Mouse (Mus musculus) liver, embryonic 11.5 days (tissue): ENCODE results near the gene Capn8. TPM values are rescaled to one million over a fixed set of nuclear protein-coding genes. Genes with fewer than 3 reads are reported as not detected.

Source experiments
- ATAC-seq: fragments of 200-750 bp; cut with Nextera tagmentation; replicated peaks from 2 replicates; pipeline ENCODE4 v1.8.0; 2017; ENCODE audit warnings: moderate number of reproducible peaks, mild to moderate bottlenecking, moderate TSS enrichment, moderate library complexity; ENCODE audit not compliant: low FRiP score
- DNase-seq: peaks from one replicate; pipeline ENCODE4 v3.0.0-alpha.2; 2017; ENCODE audit warnings: low spot score
- H3K27ac ChIP-seq: fragments of 300-500 bp; sonication (generic); 2 replicates; pipeline ENCODE4 v1.5.1; 2014; ENCODE audit warnings: mild to moderate bottlenecking, low read depth, low read length, control low read depth
- H3K27me3 ChIP-seq: fragments of 300-500 bp; sonication (generic); replicated peaks from 2 replicates; pipeline ENCODE4 v1.6.1; 2014; ENCODE audit warnings: low read length, mixed read lengths; ENCODE audit not compliant: control insufficient read depth, insufficient read depth
- H3K36me3 ChIP-seq: fragments of 300-500 bp; sonication (generic); 2 replicates; pipeline ENCODE4 v1.6.1; 2014; ENCODE audit warnings: mild to moderate bottlenecking, low read length, moderate library complexity, mixed read lengths; ENCODE audit not compliant: control insufficient read depth, insufficient read depth
- H3K4me1 ChIP-seq: fragments of 300-500 bp; sonication (generic); replicated peaks from 2 replicates; pipeline ENCODE4 v1.6.1; 2014; ENCODE audit warnings: low read length, mixed read lengths; ENCODE audit not compliant: control insufficient read depth, insufficient read depth
- H3K4me2 ChIP-seq: fragments of 300-500 bp; sonication (generic); 2 replicates; pipeline ENCODE4 v1.6.1; 2014; ENCODE audit warnings: mild to moderate bottlenecking, control low read depth, moderate library complexity
- H3K4me3 ChIP-seq: fragments of 300-500 bp; sonication (generic); 2 replicates; pipeline ENCODE4 v1.5.1; 2014; ENCODE audit warnings: low read depth, low read length, control low read depth
- H3K9ac ChIP-seq: fragments of 300-500 bp; sonication (generic); 2 replicates; pipeline ENCODE4 v1.6.1; 2014; ENCODE audit warnings: low read depth, low read length, control low read depth
- H3K9me3 ChIP-seq: fragments of 300-500 bp; sonication (generic); 2 replicates; pipeline ENCODE4 v1.6.1; 2016; ENCODE audit warnings: low read length, inconsistent platforms, mixed read lengths; ENCODE audit not compliant: control insufficient read depth
- WGBS: fragments of 180-500 bp; shearing (Covaris S2); extraction: QIAGEN DNeasy Blood & Tissue Kit; methylation state at CpG from one replicate; pipeline ENCODE4 v1.1.7; 2014; 5-methylcytosine and 5-hydroxymethylcytosine counted together
- polyA plus RNA-seq: library from polyadenylated mRNA; unstranded; fragments of >200 nt; fragmentation: Nextera tagmentation; extraction: Ambion mirVana; gene quantifications from 2 replicates; pipeline ENCODE4 v1.2.1, GENCODE M21; 2014

Gene Capn8
- polyA plus RNA-seq, 1 experiment from 2014 or later: not detected

- no peak overlapping the region for H3K4me2 ChIP-seq
- peaks cover 8% of the 10 kb centered on the region for H3K4me1 ChIP-seq
- WGBS: 81% methylated on average over 3 of the region's 3 CpGs
- H3K9me3 ChIP-seq: no peaks in the 10 kb centered on the region
- H3K4me3 ChIP-seq: no peak overlapping the region
- H3K36me3 ChIP-seq: no peaks in the 10 kb centered on the region
- no peak overlapping the region for H3K9ac ChIP-seq
- H3K27me3 ChIP-seq: no peaks in the 10 kb centered on the region
- ATAC-seq: no peak
- no peak for DNase-seq
- no peak overlapping the region for H3K27ac ChIP-seq
Measured at GRCm38 (mm10) chr1:182667281-182667680, 102.5 kb downstream of the Capn8 start.

GRCm38 (mm10) chr1:182669741-182670140 is 104.9 kb downstream of the Capn8 start:
- 80% methylated on average over 11 of the region's 11 CpGs for WGBS
- Histone ChIP-seq H3K36me3 (no peaks in the 10 kb centered on the region), H3K4me1 (peaks cover 8% of the 10 kb centered on the region), H3K4me2 (no peak overlapping the region), H3K27me3 (no peaks in the 10 kb centered on the region), H3K4me3 (no peak overlapping the region), H3K9ac (no peak overlapping the region), H3K9me3 (no peaks in the 10 kb centered on the region), H3K27ac (0 out of 2 replicates have a peak overlapping the region, but pooled peaks have one; percentile 3)
- ATAC-seq (no peak), DNase-seq (no peak)

GRCm38 (mm10) chr1:182670563-182671342 is 105.9 kb downstream of the Capn8 start:
- H3K9ac ChIP-seq: no peak overlapping the region
- no peaks in the 10 kb centered on the region for H3K36me3 ChIP-seq
- H3K4me2 ChIP-seq: no peak overlapping the region
- H3K27ac ChIP-seq: 0 out of 2 replicates have a peak overlapping the region, but pooled peaks have one; percentile 48
- no peaks in the 10 kb centered on the region for H3K27me3 ChIP-seq
- H3K4me1 ChIP-seq: peaks cover 8% of the 10 kb centered on the region
- ATAC-seq (no peak), DNase-seq (no peak)
- 42% methylated on average over 11 of the region's 11 CpGs for WGBS
- no peak overlapping the region for H3K4me3 ChIP-seq
- H3K9me3 ChIP-seq: no peaks in the 10 kb centered on the region

DNA sequence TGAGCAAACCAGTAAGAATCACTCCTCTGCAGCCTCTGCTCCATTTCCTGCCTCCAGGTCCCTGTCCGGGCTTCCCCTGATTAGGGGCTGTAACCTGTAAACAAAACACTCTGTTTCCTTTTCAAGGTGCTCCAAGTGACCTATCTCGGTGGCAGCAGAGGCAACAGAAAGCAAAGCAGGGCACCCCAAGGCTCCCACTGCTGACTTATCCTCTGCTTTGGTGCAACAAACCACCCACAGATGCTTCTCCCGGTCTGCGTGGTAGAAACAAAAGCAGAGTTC is 106.5 kb downstream of the Capn8 start:
- 39% methylated on average over 4 of the region's 4 CpGs for WGBS
- Histone ChIP-seq H3K4me1 (peaks cover 8% of the 10 kb centered on the region), H3K9ac (no peak overlapping the region), H3K27me3 (no peaks in the 10 kb centered on the region), H3K4me2 (no peak overlapping the region), H3K27ac (0 out of 2 replicates have a peak overlapping the region, but pooled peaks have one; percentile 39), H3K36me3 (no peaks in the 10 kb centered on the region), H3K4me3 (no peak overlapping the region), H3K9me3 (no peaks in the 10 kb centered on the region)
- no peak for DNase-seq
- ATAC-seq: no peak

- H3K9me3 ChIP-seq: no peaks in the 10 kb centered on the region
- DNase-seq (no peak), ATAC-seq (no peak)
- H3K36me3 ChIP-seq: no peaks in the 10 kb centered on the region
- no peak overlapping the region for H3K4me3 ChIP-seq
- 76% methylated on average over 8 of the region's 8 CpGs for WGBS
- no peaks in the 10 kb centered on the region for H3K27me3 ChIP-seq
- H3K27ac ChIP-seq: no peak overlapping the region
- H3K4me1 ChIP-seq: peaks cover 8% of the 10 kb centered on the region
- H3K9ac ChIP-seq: no peak overlapping the region
- H3K4me2 ChIP-seq: no peak overlapping the region
Measured at GRCm38 (mm10) chr1:182675346-182675745, 110.5 kb downstream of the Capn8 start.

DNA sequence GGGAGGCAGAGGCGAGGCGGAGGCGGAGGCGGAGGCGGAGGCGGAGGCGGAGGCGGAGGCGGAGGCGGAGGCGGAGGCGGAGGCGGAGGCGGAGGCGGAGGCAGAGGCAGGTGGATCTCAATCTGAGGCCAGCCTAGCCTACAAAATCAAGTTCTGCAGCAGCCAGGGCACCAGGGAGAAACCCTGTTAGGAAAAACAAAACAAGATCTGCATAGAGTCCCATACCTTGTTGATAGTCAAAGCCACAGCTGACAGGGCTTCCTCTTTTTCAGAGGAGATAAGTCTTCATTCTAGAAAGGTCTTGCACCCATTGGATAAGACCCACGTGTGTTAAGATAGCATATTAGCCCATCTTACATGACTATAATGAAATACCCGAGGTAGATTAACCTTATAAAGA is 113.3 kb downstream of the Capn8 start:
- no peak overlapping the region for H3K27ac ChIP-seq
- 89% methylated on average over 17 of the region's 17 CpGs for WGBS

GRCm38 (mm10) chr1:182679169-182679568 is 114.4 kb downstream of the Capn8 start:
- WGBS: 50% methylated on average over 3 of the region's 3 CpGs
- ATAC-seq: no peak
- Histone ChIP-seq H3K4me1 (no peaks in the 10 kb centered on the region), H3K27me3 (no peaks in the 10 kb centered on the region), H3K36me3 (no peaks in the 10 kb centered on the region), H3K9me3 (no peaks in the 10 kb centered on the region), H3K4me2 (no peak overlapping the region), H3K4me3 (no peak overlapping the region), H3K27ac (no peak overlapping the region), H3K9ac (no peak overlapping the region)
- DNase-seq: no peak

More for the DNA sequence above, 113.3 kb downstream of the Capn8 start:
- Histone ChIP-seq H3K36me3 (no peaks in the 10 kb centered on the region), H3K9ac (no peak overlapping the region), H3K27me3 (no peaks in the 10 kb centered on the region), H3K4me2 (no peak overlapping the region), H3K9me3 (no peaks in the 10 kb centered on the region), H3K4me3 (no peak overlapping the region), H3K4me1 (no peaks in the 10 kb centered on the region)
- no peak for ATAC-seq
- no peak for DNase-seq

DNA sequence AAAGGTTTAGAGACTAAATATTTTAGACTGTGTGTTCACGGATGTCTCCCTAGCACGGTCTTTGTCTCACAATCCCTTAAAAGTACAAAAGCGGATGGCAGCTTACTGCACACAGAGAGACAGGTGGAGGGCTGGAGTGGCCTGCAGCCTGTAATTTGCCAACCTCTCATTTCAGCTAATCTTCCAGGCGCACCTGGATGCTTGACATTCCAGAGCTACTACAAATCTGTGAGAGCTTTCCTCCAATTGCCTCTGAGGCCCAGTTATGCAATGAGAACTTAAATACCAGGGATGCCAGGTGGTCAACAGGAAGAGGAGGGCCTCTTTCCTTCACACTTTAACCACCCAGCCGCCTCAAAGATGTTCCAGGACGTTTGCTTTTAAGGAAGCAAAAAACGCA is 114.8 kb downstream of the Capn8 start:
- Histone ChIP-seq H3K27ac (no peak overlapping the region), H3K4me1 (no peaks in the 10 kb centered on the region), H3K36me3 (no peaks in the 10 kb centered on the region), H3K4me2 (no peak overlapping the region), H3K9me3 (no peaks in the 10 kb centered on the region), H3K4me3 (no peak overlapping the region), H3K9ac (no peak overlapping the region), H3K27me3 (no peaks in the 10 kb centered on the region)
- DNase-seq: no peak
- no peak for ATAC-seq
- WGBS: 46% methylated on average over 7 of the region's 7 CpGs
